Mouse (Mus musculus): ENCODE measurements around the gene Gm8677.
"Not testable (repeated sequence)": the region's sequence is repeated elsewhere in the genome, so short reads cannot be mapped to it uniquely, and the experiment has no call there.

The Gm8677 gene

GRCm38 (mm10) chr7:22534787-22535186 lies at the start of gene Gm8677:
Gene Gm8677, minus strand, starts transcription at chr7:22534887.
- not testable (repeated sequence) for DNase-seq

- DNase-seq: not testable (repeated sequence)
Observed at GRCm38 (mm10) chr7:22565243-22565642, 30.6 kb upstream of the Gm8677 start, which contains the start of gene Gm4201. Gene Gm4201, minus strand, starts transcription at chr7:22565343.

GRCm38 (mm10) chr7:22522667-22523066 lies 12.0 kb downstream of the Gm8677 start, which contains the start of gene Vmn1r152:
Gene Vmn1r152, plus strand, starts transcription at chr7:22522967.
- DNase-seq: not testable (repeated sequence)

- DNase-seq: not testable (repeated sequence)
Observed at GRCm38 (mm10) chr7:22499578-22499977, 35.1 kb downstream of the Gm8677 start, which contains the start of gene Vmn1r151. Gene Vmn1r151, minus strand, starts transcription at chr7:22499678.
